Mouse (Mus musculus): ENCODE measurements around the gene Spef1. TPM values are rescaled to one million over a fixed set of nuclear protein-coding genes. Genes with fewer than 3 reads are reported as not detected.

Spef1 gene
- total and polyA plus RNA-seq, 3 experiments, result 0.34 to 1.2 (median 1.0) TPM

GRCm38 (mm10) chr2:131154036-131154435 is 33.0 kb downstream of the Spef1 start:
- dilution Hi-C loops (cut with MboI; ENCODE audit: extremely low pct_ligation_motif_present, extremely low pct_unique_long_range_greater_than_20kb, low sequenced_read_pairs) (no loop called here), in situ Hi-C loops (cut with MboI; ENCODE audit: low pct_ligation_motif_present, low pct_unique_long_range_greater_than_20kb, low sequenced_read_pairs) (no loop called here)
- Histone ChIP-seq H3K27ac (ENCODE audit: insufficient read depth, low read depth) (no peak overlapping the region), H3K79me2 (replicated peaks; ENCODE audit: control insufficient read depth, extremely low read depth, insufficient read depth, poor library complexity, severe bottlenecking) (no peaks in the 10 kb centered on the region), H3K9ac (ENCODE audit: insufficient read depth, low read depth) (no peak overlapping the region), H3K27me3 (replicated peaks) (no peaks in the 10 kb centered on the region), H3K4me1 (ENCODE audit: control insufficient read depth in 1 of 2, insufficient read depth in 2 of 2) (peaks cover 2 to 9% of the 10 kb centered on the region in 2 experiments; a peak in 3 of 4 replicates), H3K4me2 (ENCODE audit: insufficient read depth, low read depth, poor library complexity, severe bottlenecking) (no peak overlapping the region), H3K9me3 (replicated peaks; ENCODE audit: low read length) (no peaks in the 10 kb centered on the region), H3K36me3 (replicated peaks in 1 of 2; ENCODE audit: control insufficient read depth in 1 of 2, insufficient read depth in 1 of 2, low read length in 1 of 2) (peaks cover 11 to 61% of the 10 kb centered on the region in 2 experiments), H3K4me3 (replicated peaks in 1 of 3; ENCODE audit: low read depth in 2 of 3, low read length in 2 of 3, poor library complexity in 1 of 3) (no peak overlapping the region)
- DNase-seq (ENCODE audit: extremely low read depth), result no peak
- TF ChIP-seq KAT2A (IDR thresholded peaks at IDR 0.05; ENCODE audit: insufficient replicate concordance, low read length) (no peak), ZNF384 (IDR thresholded peaks at IDR 0.05; ENCODE audit: low read depth, low read length) (no peak), RAD21 (IDR thresholded peaks at IDR 0.05; ENCODE audit: low read depth, low read length) (no peak)

GRCm38 (mm10) chr2:131152166-131152730 is 34.8 kb downstream of the Spef1 start:
- peaks cover 23 to 76% of the 10 kb centered on the region in 2 experiments for H3K36me3 ChIP-seq (replicated peaks in 1 of 2; ENCODE audit: control insufficient read depth in 1 of 2, insufficient read depth in 1 of 2, low read length in 1 of 2)
- TF ChIP-seq RAD21 (IDR thresholded peaks at IDR 0.05; ENCODE audit: low read depth, low read length) (no peak), POLR2AphosphoS2 (IDR thresholded peaks at IDR 0.05; ENCODE audit: low read depth, low read length) (no peak)
- dilution Hi-C loops (cut with MboI; ENCODE audit: extremely low pct_ligation_motif_present, extremely low pct_unique_long_range_greater_than_20kb, low sequenced_read_pairs), result no loop called here
- no peaks in the 10 kb centered on the region for H3K4me1 ChIP-seq (ENCODE audit: control insufficient read depth in 1 of 2, insufficient read depth in 2 of 2)
- H3K9ac ChIP-seq (ENCODE audit: insufficient read depth, low read depth), result no peak overlapping the region
- no peaks in the 10 kb centered on the region for H3K9me3 ChIP-seq (replicated peaks; ENCODE audit: low read length)
- no peaks in the 10 kb centered on the region for H3K79me2 ChIP-seq (replicated peaks; ENCODE audit: control insufficient read depth, extremely low read depth, insufficient read depth, poor library complexity, severe bottlenecking)
- no peak overlapping the region for H3K4me2 ChIP-seq (ENCODE audit: insufficient read depth, low read depth, poor library complexity, severe bottlenecking)
- no peaks in the 10 kb centered on the region for H3K27me3 ChIP-seq (replicated peaks)
- DNase-seq (ENCODE audit: extremely low read depth), result no peak
- in situ Hi-C loops (cut with MboI; ENCODE audit: low pct_ligation_motif_present, low pct_unique_long_range_greater_than_20kb, low sequenced_read_pairs), result no loop called here
- no peak overlapping the region for H3K4me3 ChIP-seq (replicated peaks in 1 of 3; ENCODE audit: low read depth in 2 of 3, low read length in 2 of 3, poor library complexity in 1 of 3)
- no peak overlapping the region for H3K27ac ChIP-seq (ENCODE audit: insufficient read depth, low read depth)

GRCm38 (mm10) chr2:131149254-131149578 is 37.9 kb downstream of the Spef1 start:
- in situ Hi-C loops (cut with MboI; ENCODE audit: low pct_ligation_motif_present, low pct_unique_long_range_greater_than_20kb, low sequenced_read_pairs), result no loop called here
- peaks cover 46 to 89% of the 10 kb centered on the region in 2 experiments for H3K36me3 ChIP-seq (replicated peaks in 1 of 2; ENCODE audit: control insufficient read depth in 1 of 2, insufficient read depth in 1 of 2, low read length in 1 of 2)
- H3K4me1 ChIP-seq (ENCODE audit: control insufficient read depth in 1 of 2, insufficient read depth in 2 of 2), result no peaks in the 10 kb centered on the region

More at GRCm38 (mm10) chr2:131149254-131149578, 37.9 kb downstream of the Spef1 start:
- Histone ChIP-seq H3K9me3 (replicated peaks; ENCODE audit: low read length) (no peaks in the 10 kb centered on the region), H3K79me2 (replicated peaks; ENCODE audit: control insufficient read depth, extremely low read depth, insufficient read depth, poor library complexity, severe bottlenecking) (no peaks in the 10 kb centered on the region), H3K27me3 (replicated peaks) (no peaks in the 10 kb centered on the region), H3K4me2 (ENCODE audit: insufficient read depth, low read depth, poor library complexity, severe bottlenecking) (no peak overlapping the region), H3K4me3 (replicated peaks in 1 of 3; ENCODE audit: low read depth in 2 of 3, low read length in 2 of 3, poor library complexity in 1 of 3) (no peak overlapping the region), H3K27ac (ENCODE audit: insufficient read depth, low read depth) (no peak overlapping the region), H3K9ac (ENCODE audit: insufficient read depth, low read depth) (no peak overlapping the region)
- DNase-seq (ENCODE audit: extremely low read depth), result no peak
- no peak for TF ChIP-seq ELF1 (IDR thresholded peaks at IDR 0.05; ENCODE audit: low read depth, low read length)
- no peak for TF ChIP-seq EP300 (IDR thresholded peaks at IDR 0.05; ENCODE audit: low read length)
- TF ChIP-seq MEF2A (IDR thresholded peaks at IDR 0.05; ENCODE audit: borderline replicate concordance, low read depth, low read length), result no peak
- TF ChIP-seq MXI1 (IDR thresholded peaks at IDR 0.05; ENCODE audit: low read depth, low read length), result no peak
- dilution Hi-C loops (cut with MboI; ENCODE audit: extremely low pct_ligation_motif_present, extremely low pct_unique_long_range_greater_than_20kb, low sequenced_read_pairs), result no loop called here
